ENCODE assay signal across 17 mouse cellular contexts in the genomic region with DNA sequence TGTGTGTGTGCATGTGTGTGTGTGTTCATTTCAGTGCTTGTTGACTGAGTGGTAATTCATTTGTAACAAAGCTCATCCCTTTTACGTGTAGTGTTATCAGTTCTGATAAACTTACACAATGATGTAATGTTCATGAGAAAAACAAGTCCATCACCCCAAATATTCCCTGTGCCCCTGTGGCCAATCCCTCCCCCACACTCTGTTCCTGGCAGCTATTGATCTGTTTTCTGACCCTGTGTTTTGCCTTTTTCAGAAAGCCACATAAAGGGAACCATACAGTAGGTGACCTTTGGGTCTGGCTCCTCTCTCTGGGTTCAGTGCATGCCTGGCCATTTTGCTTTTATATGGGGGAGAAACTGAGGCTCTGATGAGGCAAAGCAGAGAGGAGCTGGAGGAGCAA.
"Had no signal": no experiment of that assay in that cellular context is flagged by ENCODE, and none has a peak within 500 bp of the region (broad histone marks: within the 10 kb centered on the region; RNA-seq: fewer than 3 reads in every experiment).

No protein-coding gene starts in this region.

- DNase-seq: lung, adult 2 months; lung, postnatal 14 days; lung, postnatal 36 days; right cerebral cortex, postnatal 14 days; thymus, adult 2 months; thymus, postnatal 25 days; thymus, postnatal 4 days had no signal

- H3K9me3 ChIP-seq: lung, embryonic 15.5 days; megakaryocyte, embryonic 14.5 days; midbrain, embryonic 13.5 days; midbrain, embryonic 15.5 days; neural tube, embryonic 12.5 days; stomach, embryonic 15.5 days had no signal

- H3K9ac ChIP-seq: liver, embryonic 14.5 days; lung, embryonic 15.5 days; midbrain, embryonic 13.5 days; midbrain, embryonic 15.5 days; neural tube, embryonic 12.5 days; stomach, embryonic 15.5 days had no signal

- H3K27me3 ChIP-seq: lung, embryonic 15.5 days; midbrain, embryonic 13.5 days; midbrain, embryonic 15.5 days; neural tube, embryonic 12.5 days; stomach, embryonic 15.5 days had no signal

- H3K27ac ChIP-seq: liver, embryonic 14.5 days; lung, embryonic 15.5 days; macrophage; midbrain, embryonic 13.5 days; midbrain, embryonic 15.5 days; neural tube, embryonic 12.5 days; stomach, embryonic 15.5 days; stomach, postnatal 0 days had no signal

- H3K36me3 ChIP-seq: lung, embryonic 15.5 days; midbrain, embryonic 13.5 days; midbrain, embryonic 15.5 days; neural tube, embryonic 12.5 days; stomach, embryonic 15.5 days had no signal

- H3K4me1 ChIP-seq: lung, embryonic 15.5 days had no signal

- H3K4me3 ChIP-seq: lung, embryonic 15.5 days; megakaryocyte, embryonic 14.5 days; midbrain, embryonic 13.5 days; midbrain, embryonic 15.5 days; neural tube, embryonic 12.5 days; stomach, embryonic 15.5 days had no signal

- H3K4me2 ChIP-seq: lung, embryonic 15.5 days; midbrain, embryonic 13.5 days; midbrain, embryonic 15.5 days; neural tube, embryonic 12.5 days; stomach, embryonic 15.5 days had no signal

- ATAC-seq: lung, postnatal 0 days; midbrain, embryonic 13.5 days; midbrain, embryonic 15.5 days had no signal
